12 mouse cellular contexts compared by ENCODE assay signal in genomic region chr11:97935913-97936575, GRCm38 (mm10). TPM values are rescaled to one million over a fixed set of nuclear protein-coding genes. Genes with fewer than 3 reads are reported as not detected.
DNase-seq lines count a peak whose midpoint lies in the region; ATAC-seq and TF ChIP-seq lines count a peak whose summit lies in the region.
"Had no signal": no experiment of that assay in that cellular context is flagged by ENCODE, and none has a peak within 500 bp of the region (broad histone marks: within the 10 kb centered on the region; RNA-seq: fewer than 3 reads in every experiment).

No protein-coding gene starts in this region.

- peaks cover 12% of the 10 kb centered on the region for H3K27me3 ChIP-seq in heart, embryonic 12.5 days (replicated peaks)
- no peaks in the 10 kb centered on the region for H3K27me3 ChIP-seq in ES-Bruce4 (ENCODE audit: control insufficient read depth, insufficient read depth, low read length, poor library complexity, severe bottlenecking)
- no peaks in the 10 kb centered on the region for H3K27me3 ChIP-seq in liver, embryonic 14.5 days (ENCODE audit: control insufficient read depth, insufficient read depth, low read length)
- H3K27me3 ChIP-seq in cerebellum, adult 2 months (ENCODE audit: control insufficient read depth, insufficient read depth, low read length): no peaks in the 10 kb centered on the region
- H3K27me3 ChIP-seq: limb, embryonic 12.5 days had no signal

- no peak for TF ChIP-seq POLR2A in ES-Bruce4 (IDR thresholded peaks at IDR 0.05; ENCODE audit: insufficient read depth, low read length)
- TF ChIP-seq POLR2A in cerebellum, adult 2 months (IDR thresholded peaks at IDR 0.05; ENCODE audit: borderline replicate concordance, insufficient read depth, low read length): no peak

- TF ChIP-seq EP300 in ES-Bruce4 (IDR thresholded peaks at IDR 0.05; ENCODE audit: insufficient read depth, low read depth, low read length): no peak
- TF ChIP-seq EP300 in liver, embryonic 14.5 days (IDR thresholded peaks at IDR 0.05; ENCODE audit: low read depth): no peak

- 48% methylated on average over 4 of the region's 4 CpGs for whole genome bisulfite sequencing in heart, embryonic 12.5 days
- 26% methylated on average over 4 of the region's 4 CpGs for WGBS in liver, embryonic 14.5 days (ENCODE audit: insufficient replicate concordance)
- 58% methylated on average over 4 of the region's 4 CpGs for WGBS in cerebellum, adult 2 months

- H3K27ac ChIP-seq in heart, embryonic 12.5 days (ENCODE audit: poor library complexity, severe bottlenecking): no peak overlapping the region
- peak overlapping the region; percentile 34 for H3K27ac ChIP-seq in ES-Bruce4 (ENCODE audit: insufficient read depth, low read length)
- H3K27ac ChIP-seq in liver, embryonic 14.5 days: no peak overlapping the region
- no peak overlapping the region for H3K27ac ChIP-seq in cerebellum, adult 2 months (ENCODE audit: insufficient read depth, low read length)
- H3K27ac ChIP-seq: hindbrain, embryonic 14.5 days; limb, embryonic 12.5 days had no signal

- DNase-seq in heart, postnatal 4 days: peak; percentile 21
- DNase-seq in adrenal gland, postnatal 14 days: peak; percentile 81
- peak in 2 of 3 experiments; percentile 43 to 60 for DNase-seq in liver, embryonic 14.5 days (ENCODE audit: low read depth in 3 of 3, low spot score in 3 of 3)
- DNase-seq in cerebellum, adult 2 months: no peak
- no peak for DNase-seq in cerebellum, postnatal 25 days
- DNase-seq in yolk sac, embryonic 10.5 days (ENCODE audit: low spot score): no peak
- DNase-seq: cerebellum, adult 9-11 months had no signal

- no peaks in the 10 kb centered on the region for H3K36me3 ChIP-seq in heart, embryonic 12.5 days
- H3K36me3 ChIP-seq in ES-Bruce4 (ENCODE audit: control insufficient read depth, insufficient read depth, low read length, poor library complexity, severe bottlenecking): no peaks in the 10 kb centered on the region
- H3K36me3 ChIP-seq in liver, embryonic 14.5 days (replicated peaks; ENCODE audit: control insufficient read depth, insufficient read depth, low read depth): no peaks in the 10 kb centered on the region
- H3K36me3 ChIP-seq: limb, embryonic 12.5 days had no signal

- H3K9ac ChIP-seq in heart, embryonic 12.5 days: no peak overlapping the region
- H3K9ac ChIP-seq in ES-Bruce4 (ENCODE audit: low read depth, poor library complexity, severe bottlenecking): no peak overlapping the region
- H3K9ac ChIP-seq in liver, embryonic 14.5 days (replicated peaks): no peak overlapping the region
- H3K9ac ChIP-seq: hindbrain, embryonic 14.5 days; limb, embryonic 12.5 days had no signal

- H3K4me3 ChIP-seq in heart, embryonic 12.5 days: no peak overlapping the region
- H3K4me3 ChIP-seq in ES-Bruce4 (ENCODE audit: low read depth, low read length): no peak overlapping the region
- no peak overlapping the region for H3K4me3 ChIP-seq in liver, embryonic 14.5 days (ENCODE audit: insufficient read depth in 1 of 2, low read depth in 2 of 2, low read length in 2 of 2)
- no peak overlapping the region for H3K4me3 ChIP-seq in cerebellum, adult 2 months (replicated peaks; ENCODE audit: insufficient read depth, low read depth, low read length)
- H3K4me3 ChIP-seq: limb, embryonic 12.5 days had no signal

- no peaks in the 10 kb centered on the region for H3K4me1 ChIP-seq in heart, embryonic 12.5 days (replicated peaks)
- H3K4me1 ChIP-seq in ES-Bruce4 (ENCODE audit: control insufficient read depth, insufficient read depth, low read length): peaks cover 2% of the 10 kb centered on the region
- H3K4me1 ChIP-seq in liver, embryonic 14.5 days (replicated peaks; ENCODE audit: control insufficient read depth in 2 of 2, insufficient read depth in 2 of 2, low read length in 1 of 2): peaks cover 0 to 7% of the 10 kb centered on the region in 2 experiments; a peak in 1 of 4 replicates
- no peaks in the 10 kb centered on the region for H3K4me1 ChIP-seq in cerebellum, adult 2 months (ENCODE audit: control insufficient read depth, insufficient read depth, low read length)
- H3K4me1 ChIP-seq: limb, embryonic 12.5 days had no signal

- TF ChIP-seq CTCF in ES-Bruce4 (IDR thresholded peaks at IDR 0.05; ENCODE audit: low read depth, low read length): no peak
- no peak for TF ChIP-seq CTCF in liver, embryonic 14.5 days (IDR thresholded peaks at IDR 0.05; ENCODE audit: low read depth)
- TF ChIP-seq CTCF in cerebellum, adult 2 months (IDR thresholded peaks at IDR 0.05; ENCODE audit: borderline replicate concordance, insufficient read depth, low read depth, low read length): no peak

- no peak for ATAC-seq in heart, embryonic 12.5 days (ENCODE audit: insufficient number of reproducible peaks, low FRiP score)
- ATAC-seq in liver, embryonic 14.5 days (ENCODE audit: insufficient read depth): no peak

- H3K9me3 ChIP-seq in heart, embryonic 12.5 days (replicated peaks): no peaks in the 10 kb centered on the region
- H3K9me3 ChIP-seq in ES-Bruce4 (replicated peaks; ENCODE audit: control insufficient read depth, insufficient read depth, low read length, poor library complexity, severe bottlenecking): no peaks in the 10 kb centered on the region
- no peaks in the 10 kb centered on the region for H3K9me3 ChIP-seq in liver, embryonic 14.5 days (ENCODE audit: control insufficient read depth, low read length)
- H3K9me3 ChIP-seq: limb, embryonic 12.5 days had no signal

- H3K4me2 ChIP-seq in heart, embryonic 12.5 days: no peak overlapping the region
- H3K4me2 ChIP-seq in liver, embryonic 14.5 days (ENCODE audit: low read depth): no peak overlapping the region
- H3K4me2 ChIP-seq: hindbrain, embryonic 14.5 days; limb, embryonic 12.5 days had no signal

RNA-seq across cellular contexts. Expression of gene Plxdc1, which starts 50.2 kb away (rescaled TPM):
- 1 to 10 TPM; 3.4 to 4.2 TPM for total RNA-seq in heart, postnatal 4 days (2021)
- polyA plus RNA-seq in heart, embryonic 12.5 days (2016; fragmentation: Nextera tagmentation; extraction: Ambion mirVana): 0.31 TPM in 1 of 2 replicates, not detected in the other
- polyA plus RNA-seq in ES-Bruce4 (2011; ENCODE audit: insufficient read depth, insufficient read length, low read depth, missing spikeins): 3.0 and 3.3 TPM in 2 replicates
- 4.3 and 4.8 TPM in 2 replicates for total RNA-seq in adrenal gland, postnatal 14 days (2021)
- polyA plus RNA-seq in liver, embryonic 14.5 days (2012; rRNA removed): 0.38 and 0.45 TPM in 2 replicates
- polyA plus RNA-seq in liver, embryonic 14.5 days (2014; fragmentation: Nextera tagmentation; extraction: Ambion mirVana): 0.20 and 0.58 TPM in 2 replicates
- 46.2 and 51.5 TPM in 2 replicates for polyA plus RNA-seq in cerebellum, adult 2 months (2012; rRNA removed)
- polyA plus RNA-seq: limb, embryonic 12.5 days; neural tube, embryonic 11.5 days had no signal

RNA-seq across cellular contexts. Expression of gene Fbxo47, which starts 52.1 kb away (rescaled TPM):
- total RNA-seq in heart, postnatal 4 days (2021): 1 to 10 TPM in 1 of 2 experiments, under 1 TPM in 1; 0.79 to 1.2 TPM
- 0.87 and 1.5 TPM in 2 replicates for polyA plus RNA-seq in heart, embryonic 12.5 days (2016; fragmentation: Nextera tagmentation; extraction: Ambion mirVana)
- 2.5 and 2.8 TPM in 2 replicates for polyA plus RNA-seq in ES-Bruce4 (2011; ENCODE audit: insufficient read depth, insufficient read length, low read depth, missing spikeins)
- total RNA-seq in adrenal gland, postnatal 14 days (2021): 1.0 and 1.2 TPM in 2 replicates
- polyA plus RNA-seq in liver, embryonic 14.5 days (2012; rRNA removed): 0.17 and 0.30 TPM in 2 replicates
- 0.28 and 0.51 TPM in 2 replicates for polyA plus RNA-seq in liver, embryonic 14.5 days (2014; fragmentation: Nextera tagmentation; extraction: Ambion mirVana)
- polyA plus RNA-seq in cerebellum, adult 2 months (2012; rRNA removed): 0.98 and 1.1 TPM in 2 replicates

RNA-seq across cellular contexts. Expression of gene Arl5c, which starts 59.9 kb away (rescaled TPM):
- total RNA-seq in heart, postnatal 4 days (2021): 1 to 10 TPM; 1.6 TPM
- 3.4 and 3.9 TPM in 2 replicates for polyA plus RNA-seq in heart, embryonic 12.5 days (2016; fragmentation: Nextera tagmentation; extraction: Ambion mirVana)
- polyA plus RNA-seq in ES-Bruce4 (2011; ENCODE audit: insufficient read depth, insufficient read length, low read depth, missing spikeins): 2.8 and 3.6 TPM in 2 replicates
- 1.1 and 4.4 TPM in 2 replicates for total RNA-seq in adrenal gland, postnatal 14 days (2021)
- polyA plus RNA-seq in liver, embryonic 14.5 days (2012; rRNA removed): 1.8 and 2.2 TPM in 2 replicates
- polyA plus RNA-seq in liver, embryonic 14.5 days (2014; fragmentation: Nextera tagmentation; extraction: Ambion mirVana): 6.0 and 6.4 TPM in 2 replicates
- polyA plus RNA-seq in cerebellum, adult 2 months (2012; rRNA removed): 2.0 and 2.2 TPM in 2 replicates

Comparison
In these comparisons a context has a peak if more than half of its experiments do, and no peak if none do; other contexts are left out.
1. DNase-seq: peak in heart, postnatal 4 days (single experiment), adrenal gland, postnatal 14 days (single experiment) and liver, embryonic 14.5 days (2 of 3); none in cerebellum, adult 2 months (0 of 2), cerebellum, postnatal 25 days (0 of 2) and yolk sac, embryonic 10.5 days (single experiment).
2. RNA of gene Plxdc1, which starts 50.2 kb away (polyA plus RNA-seq): 46.2 to 51.5 TPM in cerebellum, adult 2 months; 3.0 to 3.3 TPM in ES-Bruce4, 0.20 to 0.58 TPM in liver, embryonic 14.5 days and 0.31 TPM in heart, embryonic 12.5 days; every median in the first group is over 10 times any median in the second.